Mouse (Mus musculus) embryonic facial prominence, embryonic 12.5 days (tissue): ENCODE results near the gene Cwc25. TPM values are rescaled to one million over a fixed set of nuclear protein-coding genes. Genes with fewer than 3 reads are reported as not detected.
A peak's percentile ranks its signal among the peaks of the same experiment; 100 is the strongest.

ENCODE experiments used
- ATAC-seq: fragments of 200-750 bp; cut with Nextera tagmentation; 2 replicates; pipeline ENCODE4 v1.8.0; 2017; ENCODE audit not compliant: insufficient number of reproducible peaks, insufficient read depth, low FRiP score, low TSS enrichment
- H3K27ac ChIP-seq: fragments of 300-500 bp; sonication (generic); 2 replicates; pipeline ENCODE4 v1.5.1; 2016; ENCODE audit warnings: mild to moderate bottlenecking
- H3K27me3 ChIP-seq: fragments of 300-500 bp; sonication (generic); 2 replicates; pipeline ENCODE4 v1.6.1; 2016; ENCODE audit warnings: mild to moderate bottlenecking, moderate library complexity
- H3K36me3 ChIP-seq: fragments of 300-500 bp; sonication (generic); 2 replicates; pipeline ENCODE4 v1.6.1; 2016; ENCODE audit warnings: mild to moderate bottlenecking
- H3K4me1 ChIP-seq: fragments of 300-500 bp; sonication (generic); 2 replicates; pipeline ENCODE4 v1.6.1; 2016
- H3K4me2 ChIP-seq: fragments of 300-500 bp; sonication (generic); replicated peaks from 2 replicates; pipeline ENCODE4 v1.6.1; 2016; ENCODE audit warnings: mild to moderate bottlenecking, moderate library complexity
- H3K4me3 ChIP-seq: fragments of 300-500 bp; sonication (generic); 2 replicates; pipeline ENCODE4 v1.5.1; 2016; ENCODE audit warnings: mild to moderate bottlenecking
- H3K9ac ChIP-seq: fragments of 300-500 bp; sonication (generic); 2 replicates; pipeline ENCODE4 v1.6.1; 2016; ENCODE audit warnings: mild to moderate bottlenecking, moderate library complexity
- H3K9me3 ChIP-seq: fragments of 300-500 bp; sonication (generic); 2 replicates; pipeline ENCODE4 v1.6.1; 2016; ENCODE audit warnings: mild to moderate bottlenecking, moderate library complexity
- WGBS: fragments of 180-500 bp; shearing (Covaris S2); methylation state at CpG from one replicate; pipeline ENCODE4 v1.1.7; 2016; 5-methylcytosine and 5-hydroxymethylcytosine counted together
- polyA plus RNA-seq: library from polyadenylated mRNA; unstranded; fragments of >200 nt; fragmentation: Nextera tagmentation; extraction: Ambion mirVana; gene quantifications from 2 replicates; pipeline ENCODE4 v1.2.1, GENCODE M21; 2016

Cwc25 gene
- polyA plus RNA-seq = 23.1 and 24.8 TPM in 2 replicates

- Histone ChIP-seq H3K36me3 (peaks cover 24% of the 10 kb centered on the region), H3K9me3 (no peaks in the 10 kb centered on the region), H3K27ac (peak within 1 kb of the TSS; percentile 89), H3K27me3 (no peaks in the 10 kb centered on the region), H3K4me1 (peaks cover 13% of the 10 kb centered on the region; the same call in 1 of the 2 replicates), H3K9ac (peak within 1 kb of the TSS; percentile 87), H3K4me2 (peak within 1 kb of the TSS; percentile 84), H3K4me3 (peak within 1 kb of the TSS; percentile 94)
- under 1% methylated on average over 38 of the region's 38 CpGs for WGBS
- peak; percentile 85 for ATAC-seq
These were observed at the start of gene Cwc25 for GRCm38 (mm10) chr11:97766154-97766881. Cwc25 (minus strand) TSS chr11:97766556.

GRCm38 (mm10) chr11:97815736-97816135 lies 49.4 kb upstream of the Cwc25 start:
- no peaks in the 10 kb centered on the region for H3K27me3 ChIP-seq
- ATAC-seq = no peak
- H3K4me2 ChIP-seq = no peak overlapping the region
- 60% methylated on average over 11 of the region's 11 CpGs for WGBS
- H3K4me3 ChIP-seq = no peak overlapping the region
- H3K9me3 ChIP-seq = no peaks in the 10 kb centered on the region
- H3K36me3 ChIP-seq = peaks cover 54% of the 10 kb centered on the region
- H3K9ac ChIP-seq = no peak overlapping the region
- H3K27ac ChIP-seq = peak overlapping the region; percentile 46
- peaks cover 81% of the 10 kb centered on the region for H3K4me1 ChIP-seq

GRCm38 (mm10) chr11:97813746-97814515 lies 47.6 kb upstream of the Cwc25 start:
- Histone ChIP-seq H3K27ac (no peak overlapping the region), H3K9ac (no peak overlapping the region)

GRCm38 (mm10) chr11:97813085-97813484 lies 46.7 kb upstream of the Cwc25 start:
- ATAC-seq = no peak
- Histone ChIP-seq H3K36me3 (peaks cover 49% of the 10 kb centered on the region), H3K27ac (peak overlapping the region; percentile 67; the same call in 1 of the 2 replicates), H3K9ac (no peak overlapping the region), H3K4me2 (no peak overlapping the region), H3K9me3 (no peaks in the 10 kb centered on the region), H3K4me1 (peaks cover 93% of the 10 kb centered on the region), H3K4me3 (no peak overlapping the region), H3K27me3 (no peaks in the 10 kb centered on the region)
- WGBS = 53% methylated on average over 7 of the region's 7 CpGs

More at GRCm38 (mm10) chr11:97813746-97814515, 47.6 kb upstream of the Cwc25 start:
- no peak for ATAC-seq
- Histone ChIP-seq H3K36me3 (peaks cover 46% of the 10 kb centered on the region), H3K4me1 (peaks cover 93% of the 10 kb centered on the region), H3K4me2 (no peak overlapping the region), H3K27me3 (no peaks in the 10 kb centered on the region), H3K9me3 (no peaks in the 10 kb centered on the region), H3K4me3 (no peak overlapping the region)
- WGBS = 87% methylated on average over 17 of the region's 17 CpGs

GRCm38 (mm10) chr11:97812491-97812921 lies 46.1 kb upstream of the Cwc25 start:
- ATAC-seq = peak; percentile 37; the same call in 1 of the 2 replicates
- Histone ChIP-seq H3K9me3 (no peaks in the 10 kb centered on the region), H3K9ac (peak overlapping the region; percentile 29; the same call in 1 of the 2 replicates), H3K36me3 (peaks cover 51% of the 10 kb centered on the region), H3K27ac (peak overlapping the region; percentile 67), H3K27me3 (no peaks in the 10 kb centered on the region), H3K4me3 (0 out of 2 replicates have a peak overlapping the region, but pooled peaks have one; percentile 6), H3K4me1 (peaks cover 95% of the 10 kb centered on the region), H3K4me2 (peak overlapping the region; percentile 16; the same call in 1 of the 2 replicates)
- 21% methylated on average over 3 of the region's 3 CpGs for WGBS

GRCm38 (mm10) chr11:97811569-97812362 lies 45.4 kb upstream of the Cwc25 start:
- no peak for ATAC-seq
- peak overlapping the region; percentile 67 for H3K27ac ChIP-seq
- no peak overlapping the region for H3K4me3 ChIP-seq

GRCm38 (mm10) chr11:97810970-97811369 lies 44.6 kb upstream of the Cwc25 start:
- 19% methylated on average over 3 of the region's 3 CpGs for whole genome bisulfite sequencing
- no peaks in the 10 kb centered on the region for H3K9me3 ChIP-seq
- no peak overlapping the region for H3K9ac ChIP-seq
- H3K4me3 ChIP-seq = no peak overlapping the region
- ATAC-seq = no peak
- peaks cover 49% of the 10 kb centered on the region for H3K36me3 ChIP-seq
- no peaks in the 10 kb centered on the region for H3K27me3 ChIP-seq
- H3K27ac ChIP-seq = no peak overlapping the region
- H3K4me1 ChIP-seq = peaks cover 94% of the 10 kb centered on the region
- no peak overlapping the region for H3K4me2 ChIP-seq

More at GRCm38 (mm10) chr11:97811569-97812362, 45.4 kb upstream of the Cwc25 start:
- WGBS = 32% methylated on average over 12 of the region's 13 CpGs
- no peaks in the 10 kb centered on the region for H3K27me3 ChIP-seq
- H3K9ac ChIP-seq = peak overlapping the region; percentile 29; the same call in 1 of the 2 replicates
- H3K4me1 ChIP-seq = peaks cover 94% of the 10 kb centered on the region
- peaks cover 54% of the 10 kb centered on the region for H3K36me3 ChIP-seq
- H3K4me2 ChIP-seq = no peak overlapping the region
- no peaks in the 10 kb centered on the region for H3K9me3 ChIP-seq

GRCm38 (mm10) chr11:97810356-97810755 lies 44.0 kb upstream of the Cwc25 start:
- no peak overlapping the region for H3K4me2 ChIP-seq
- peaks cover 94% of the 10 kb centered on the region for H3K4me1 ChIP-seq
- H3K4me3 ChIP-seq = no peak overlapping the region
- H3K27me3 ChIP-seq = no peaks in the 10 kb centered on the region
- 65% methylated on average over 7 of the region's 7 CpGs for WGBS
- H3K27ac ChIP-seq = peak overlapping the region; percentile 8; the same call in 1 of the 2 replicates
- H3K36me3 ChIP-seq = peaks cover 43% of the 10 kb centered on the region
- no peak for ATAC-seq
- H3K9ac ChIP-seq = no peak overlapping the region
- H3K9me3 ChIP-seq = no peaks in the 10 kb centered on the region

GRCm38 (mm10) chr11:97809235-97810121 lies 43.1 kb upstream of the Cwc25 start:
- 53% methylated on average over 7 of the region's 7 CpGs for WGBS
- H3K4me2 ChIP-seq = no peak overlapping the region
- H3K27ac ChIP-seq = peak overlapping the region; percentile 65
- H3K36me3 ChIP-seq = peaks cover 34% of the 10 kb centered on the region
- peaks cover 95% of the 10 kb centered on the region for H3K4me1 ChIP-seq
- no peaks in the 10 kb centered on the region for H3K9me3 ChIP-seq
- H3K27me3 ChIP-seq = no peaks in the 10 kb centered on the region
- ATAC-seq = no peak
- no peak overlapping the region for H3K4me3 ChIP-seq
- H3K9ac ChIP-seq = no peak overlapping the region

- H3K4me3 ChIP-seq = no peak overlapping the region
- no peak for ATAC-seq
- H3K9me3 ChIP-seq = no peaks in the 10 kb centered on the region
- H3K4me2 ChIP-seq = 0 out of 2 replicates have a peak overlapping the region, but pooled peaks have one; percentile 14
- peaks cover 97% of the 10 kb centered on the region for H3K4me1 ChIP-seq
- peaks cover 26% of the 10 kb centered on the region for H3K36me3 ChIP-seq
- no peak overlapping the region for H3K9ac ChIP-seq
- no peaks in the 10 kb centered on the region for H3K27me3 ChIP-seq
- H3K27ac ChIP-seq = peak overlapping the region; percentile 65
- WGBS = 26% methylated on average over 5 of the region's 5 CpGs
These were observed 42.4 kb upstream of the Cwc25 start for GRCm38 (mm10) chr11:97808621-97809234.
